Mouse (Mus musculus) forelimb bud, embryonic 11.5 days (tissue): ENCODE measurements around the gene Scgb2b7.
"Not testable (repeated sequence)": the region's sequence is repeated elsewhere in the genome, so short reads cannot be mapped to it uniquely, and the experiment has no call there.

Experiments
- DNase-seq: peaks from one replicate; pipeline ENCODE4 v3.0.0-alpha.2; 2012; ENCODE audit warnings: low read depth, low spot score

Scgb2b7 gene

GRCm38 (mm10) chr7:31705657-31706056 lies at the start of gene Scgb2b7:
Scgb2b7 (minus strand) TSS chr7:31705757.
- DNase-seq: not testable (repeated sequence)

- not testable (repeated sequence) for DNase-seq
Observed at GRCm38 (mm10) chr7:31712365-31712764, 6.8 kb upstream of the Scgb2b7 start, which contains the start of gene Scgb1b7. Scgb1b7 (plus strand) TSS chr7:31712665.
